Mouse (Mus musculus) heart, embryonic 15.5 days (tissue): ENCODE measurements around the gene Ushbp1. TPM values are rescaled to one million over a fixed set of nuclear protein-coding genes. Genes with fewer than 3 reads are reported as not detected.

Experiments
- ATAC-seq: fragments of 200-750 bp; cut with Nextera tagmentation; replicated peaks from 2 replicates; pipeline ENCODE4 v1.8.0; 2017; ENCODE audit warnings: low read depth, moderate TSS enrichment; ENCODE audit not compliant: insufficient number of reproducible peaks, insufficient read depth, low FRiP score
- H3K27ac ChIP-seq: fragments of 300-500 bp; sonication (generic); 2 replicates; pipeline ENCODE4 v1.5.1; 2015; ENCODE audit warnings: mild to moderate bottlenecking, inconsistent platforms
- H3K27me3 ChIP-seq: fragments of 300-500 bp; sonication (generic); 2 replicates; pipeline ENCODE4 v1.6.1; 2015; ENCODE audit warnings: inconsistent platforms
- H3K36me3 ChIP-seq: fragments of 300-500 bp; sonication (generic); 2 replicates; pipeline ENCODE4 v1.6.1; 2015; ENCODE audit warnings: mild to moderate bottlenecking, inconsistent platforms
- H3K4me1 ChIP-seq: fragments of 300-500 bp; sonication (generic); replicated peaks from 2 replicates; pipeline ENCODE4 v1.6.1; 2015; ENCODE audit warnings: inconsistent platforms
- H3K4me2 ChIP-seq: fragments of 300-500 bp; sonication (generic); 2 replicates; pipeline ENCODE4 v1.6.1; 2015; ENCODE audit warnings: inconsistent platforms, mild to moderate bottlenecking, moderate library complexity
- H3K4me3 ChIP-seq: fragments of 300-500 bp; sonication (generic); 2 replicates; pipeline ENCODE4 v1.5.1; 2015; ENCODE audit warnings: mild to moderate bottlenecking, inconsistent platforms
- H3K9ac ChIP-seq: fragments of 300-500 bp; sonication (generic); 2 replicates; pipeline ENCODE4 v1.6.1; 2015; ENCODE audit warnings: mild to moderate bottlenecking, inconsistent platforms
- H3K9me3 ChIP-seq: fragments of 300-500 bp; sonication (generic); replicated peaks from 2 replicates; pipeline ENCODE4 v1.6.1; 2016; ENCODE audit warnings: inconsistent platforms
- WGBS: fragments of 180-500 bp; shearing (Covaris S2); methylation state at CpG from one replicate; pipeline ENCODE4 v1.1.7; 2015; ENCODE audit warnings: mixed read lengths; 5-methylcytosine and 5-hydroxymethylcytosine counted together
- polyA plus RNA-seq: library from polyadenylated mRNA; unstranded; fragments of >200 nt; fragmentation: Nextera tagmentation; extraction: Ambion mirVana; gene quantifications from 2 replicates; pipeline ENCODE4 v1.2.1, GENCODE M21; 2015

The Ushbp1 gene
- polyA plus RNA-seq, 1 experiment from 2014 or later: 14.6 TPM

DNA sequence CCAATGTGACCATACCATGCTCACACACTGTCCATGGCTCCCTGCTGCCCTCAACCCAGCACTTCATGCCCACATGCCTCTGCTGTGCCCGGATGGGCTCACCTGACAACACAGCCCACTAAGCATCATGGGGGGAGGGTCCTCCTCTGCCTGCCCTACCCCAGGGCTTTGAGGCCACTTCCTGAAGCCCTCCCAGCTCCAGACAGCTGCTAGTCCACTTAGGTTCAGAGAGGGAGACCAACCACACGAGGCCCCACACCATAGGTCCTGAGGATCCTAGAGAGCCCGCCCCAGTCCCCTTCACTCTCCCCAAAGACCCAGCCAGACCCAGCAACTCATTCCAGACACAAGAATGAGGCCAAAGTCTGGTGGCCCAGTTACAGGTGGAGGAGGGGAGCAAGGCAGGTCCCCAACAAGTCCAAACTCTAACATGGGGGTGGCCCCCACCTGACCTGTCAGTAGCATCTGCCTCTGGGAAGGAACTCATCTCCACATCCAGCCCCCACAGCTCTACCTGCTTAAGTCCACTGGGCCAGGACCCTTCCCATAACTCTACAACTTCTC, 16.0 kb downstream of the Ushbp1 start:
- no peaks in the 10 kb centered on the region for H3K27me3 ChIP-seq
- peaks cover 61% of the 10 kb centered on the region for H3K4me1 ChIP-seq
- peak overlapping the region; percentile 86 for H3K9ac ChIP-seq
- H3K4me3 ChIP-seq: peak overlapping the region; percentile 81
- no peaks in the 10 kb centered on the region for H3K9me3 ChIP-seq
- H3K36me3 ChIP-seq: peaks cover 24% of the 10 kb centered on the region; the same call in 1 of the 2 replicates
- peak overlapping the region; percentile 93; the same call in 1 of the 2 replicates for H3K27ac ChIP-seq
- WGBS: 59% methylated on average over 3 of the region's 3 CpGs
- H3K4me2 ChIP-seq: peak overlapping the region; percentile 97
- ATAC-seq: no peak

DNA sequence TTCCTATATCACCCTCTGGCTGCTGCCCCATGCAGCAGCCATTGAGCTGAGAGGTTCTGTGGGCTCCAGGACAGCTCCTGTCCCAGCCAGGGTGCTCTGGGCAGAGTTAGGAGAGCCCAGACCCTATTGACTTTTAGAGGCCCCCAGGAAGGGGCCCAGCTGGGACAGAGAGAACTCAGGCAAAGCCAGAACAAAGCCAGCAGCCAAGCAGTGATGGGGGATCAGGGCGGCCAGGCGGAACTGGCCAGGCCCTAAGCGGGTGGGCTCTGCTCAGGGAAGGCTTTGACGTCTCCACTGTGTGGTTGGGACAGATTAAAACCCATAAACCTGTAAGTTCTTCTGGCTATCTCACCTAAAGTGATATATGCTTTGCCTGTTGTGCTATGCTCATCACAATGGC, 16.6 kb downstream of the Ushbp1 start:
- Histone ChIP-seq H3K4me1 (peaks cover 61% of the 10 kb centered on the region), H3K4me2 (peak overlapping the region; percentile 97), H3K9ac (0 out of 2 replicates have a peak overlapping the region, but pooled peaks have one; percentile 86), H3K27ac (no peak overlapping the region), H3K36me3 (peaks cover 30% of the 10 kb centered on the region), H3K9me3 (no peaks in the 10 kb centered on the region), H3K4me3 (peak overlapping the region; percentile 81), H3K27me3 (no peaks in the 10 kb centered on the region)
- ATAC-seq: no peak
- WGBS: 71% methylated on average over 4 of the region's 4 CpGs

DNA sequence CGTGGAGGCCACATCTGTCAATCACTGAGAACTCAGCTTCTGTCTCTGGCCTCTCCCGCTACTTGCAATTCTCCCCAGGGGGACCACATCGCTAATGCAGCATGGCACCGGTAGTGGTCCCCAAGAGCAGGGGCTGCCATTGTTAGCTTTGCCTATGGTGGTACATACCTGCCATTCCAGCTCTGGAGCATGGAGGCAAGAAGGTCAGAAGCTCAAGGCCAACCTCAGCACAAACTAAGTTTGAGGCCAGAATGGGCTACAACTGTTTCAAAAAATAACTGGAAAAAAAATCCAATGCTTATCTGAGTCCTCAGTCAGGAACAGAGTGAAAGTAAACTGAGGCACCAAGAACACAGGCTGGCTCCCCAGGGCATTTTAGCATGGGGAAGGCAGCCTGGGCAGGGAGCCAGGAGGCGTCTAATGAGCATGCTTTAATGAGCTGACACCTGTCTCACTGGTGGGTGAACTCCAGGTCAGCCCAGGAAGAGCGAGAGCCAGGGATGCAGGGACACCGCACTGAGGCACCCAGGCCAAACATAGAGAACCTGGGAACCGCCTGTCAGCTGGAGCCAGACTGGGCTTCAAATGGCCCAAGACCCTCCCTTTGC, 19.1 kb downstream of the Ushbp1 start:
- Histone ChIP-seq H3K4me3 (peak overlapping the region; percentile 25), H3K4me2 (peak overlapping the region; percentile 59), H3K9ac (no peak overlapping the region), H3K27ac (no peak overlapping the region), H3K9me3 (no peaks in the 10 kb centered on the region), H3K4me1 (peaks cover 52% of the 10 kb centered on the region), H3K27me3 (no peaks in the 10 kb centered on the region), H3K36me3 (peaks cover 36% of the 10 kb centered on the region)
- WGBS: 54% methylated on average over 8 of the region's 8 CpGs
- no peak for ATAC-seq

DNA sequence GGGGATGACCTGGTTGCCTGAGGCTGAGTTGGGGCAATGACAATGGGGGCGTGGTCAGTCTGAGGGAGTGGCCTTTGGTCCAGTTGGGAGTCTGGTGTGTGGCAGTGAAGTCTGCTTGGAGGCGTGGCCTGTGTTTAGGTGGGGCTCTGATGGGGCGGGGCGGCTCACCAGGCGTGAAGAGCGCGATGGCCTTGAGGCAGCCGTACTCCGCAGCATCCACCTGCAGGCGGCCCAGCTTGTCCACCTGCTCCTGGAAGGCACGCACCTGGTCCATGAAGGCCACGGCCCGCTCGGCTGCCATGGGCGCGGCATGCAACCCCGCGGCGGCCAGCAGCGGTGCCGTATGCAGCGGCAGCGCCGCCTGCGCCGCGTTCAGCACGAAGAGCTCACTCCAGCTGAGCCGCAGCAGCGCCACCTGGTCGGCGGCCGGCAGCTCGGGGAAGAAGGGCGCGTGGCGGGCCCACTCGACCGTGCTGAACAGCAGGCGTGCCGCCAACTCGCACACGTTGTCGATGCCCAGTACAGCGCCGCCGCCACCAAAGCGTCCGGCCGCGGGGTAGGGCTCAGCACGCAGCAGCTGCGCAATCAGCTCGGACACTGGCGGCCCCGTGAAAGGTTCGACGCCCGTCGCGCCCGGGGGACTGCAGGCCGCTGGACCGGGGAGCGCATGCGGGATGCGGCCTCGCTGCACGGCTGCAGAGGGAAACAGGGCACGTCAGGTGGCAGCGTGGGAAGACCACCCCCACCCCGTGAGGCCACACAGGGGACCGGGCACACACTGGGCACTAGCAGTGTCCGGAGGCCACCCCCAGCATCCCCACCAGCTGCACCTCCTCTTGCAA, 19.8 kb downstream of the Ushbp1 start:
- peak overlapping the region; percentile 56 for H3K27ac ChIP-seq
- peaks cover 53% of the 10 kb centered on the region for H3K4me1 ChIP-seq
- no peak overlapping the region for H3K9ac ChIP-seq
- peak overlapping the region; percentile 59 for H3K4me2 ChIP-seq
- H3K36me3 ChIP-seq: peaks cover 36% of the 10 kb centered on the region
- peak; percentile 2; the same call in 1 of the 2 replicates for ATAC-seq
- WGBS: 13% methylated on average over 70 of the region's 74 CpGs
- H3K27me3 ChIP-seq: no peaks in the 10 kb centered on the region
- H3K4me3 ChIP-seq: peak overlapping the region; percentile 25
- H3K9me3 ChIP-seq: no peaks in the 10 kb centered on the region

- peaks cover 54% of the 10 kb centered on the region for H3K4me1 ChIP-seq
These were observed 20.9 kb downstream of the Ushbp1 start for GRCm38 (mm10) chr8:71374616-71375206.

GRCm38 (mm10) chr8:71373000-71373399, 22.6 kb downstream of the Ushbp1 start:
- no peak overlapping the region for H3K4me2 ChIP-seq
- 82% methylated on average over 3 of the region's 3 CpGs for WGBS
- no peak for ATAC-seq
- no peak overlapping the region for H3K9ac ChIP-seq
- no peaks in the 10 kb centered on the region for H3K27me3 ChIP-seq
- H3K27ac ChIP-seq: no peak overlapping the region
- peaks cover 38% of the 10 kb centered on the region for H3K36me3 ChIP-seq
- no peaks in the 10 kb centered on the region for H3K9me3 ChIP-seq
- no peak overlapping the region for H3K4me3 ChIP-seq
- H3K4me1 ChIP-seq: peaks cover 50% of the 10 kb centered on the region

More at GRCm38 (mm10) chr8:71374616-71375206, 20.9 kb downstream of the Ushbp1 start:
- Histone ChIP-seq H3K4me2 (no peak overlapping the region), H3K27ac (no peak overlapping the region), H3K36me3 (peaks cover 36% of the 10 kb centered on the region), H3K9ac (no peak overlapping the region), H3K4me3 (no peak overlapping the region), H3K27me3 (no peaks in the 10 kb centered on the region), H3K9me3 (no peaks in the 10 kb centered on the region)
- ATAC-seq: no peak
- WGBS: 72% methylated on average over 17 of the region's 17 CpGs

- Histone ChIP-seq H3K9me3 (no peaks in the 10 kb centered on the region), H3K4me2 (no peak overlapping the region), H3K4me1 (peaks cover 55% of the 10 kb centered on the region), H3K27me3 (no peaks in the 10 kb centered on the region), H3K27ac (peak overlapping the region; percentile 26), H3K36me3 (peaks cover 32% of the 10 kb centered on the region), H3K4me3 (no peak overlapping the region), H3K9ac (no peak overlapping the region)
- WGBS: 84% methylated on average over 12 of the region's 12 CpGs
- no peak for ATAC-seq
These were observed 23.2 kb downstream of the Ushbp1 start for GRCm38 (mm10) chr8:71372427-71372826.

DNA sequence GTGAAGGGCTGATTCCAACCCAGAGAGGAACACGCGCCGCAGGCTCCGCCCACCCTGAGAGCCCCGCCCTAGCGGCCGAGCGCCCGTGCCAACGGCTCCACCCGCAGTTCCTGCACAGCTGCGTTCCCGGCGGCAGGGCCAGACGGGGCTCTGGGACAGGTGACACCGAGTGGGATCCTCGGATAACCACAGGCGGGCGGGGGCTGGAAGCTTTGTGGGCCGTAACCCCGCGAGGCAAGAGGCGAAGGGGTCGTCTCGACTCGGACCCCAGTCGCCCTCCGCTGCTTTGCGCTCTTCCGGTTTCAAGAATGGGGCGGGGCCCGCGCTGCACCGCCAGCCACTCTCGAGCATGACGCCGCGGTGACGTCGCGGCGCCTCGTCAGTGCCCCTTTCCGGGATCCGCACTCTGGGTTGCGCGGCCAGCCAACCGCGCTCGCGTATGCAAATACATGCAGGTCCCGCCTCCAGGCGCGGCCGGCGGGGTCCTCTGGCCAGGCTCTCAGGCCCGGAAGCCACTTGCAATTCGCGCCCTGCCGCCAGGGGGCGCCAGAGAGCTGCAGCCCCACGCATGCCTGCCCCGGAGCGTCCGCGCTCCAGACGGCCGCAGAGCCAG, 24.3 kb downstream of the Ushbp1 start, which contains the start of gene Ocel1:
TSS of gene Ocel1 (plus strand) at position 63 of the 613 bp plus-strand sequence.
- 2% methylated on average over 68 of the region's 68 CpGs for WGBS
- no peaks in the 10 kb centered on the region for H3K27me3 ChIP-seq
- peak; percentile 83 for ATAC-seq
- H3K9me3 ChIP-seq: no peaks in the 10 kb centered on the region
- H3K9ac ChIP-seq: peak within 1 kb of the TSS; percentile 67
- H3K4me1 ChIP-seq: peaks cover 47% of the 10 kb centered on the region
- peaks cover 27% of the 10 kb centered on the region for H3K36me3 ChIP-seq
- H3K4me2 ChIP-seq: peak within 1 kb of the TSS; percentile 66
- peak within 1 kb of the TSS; percentile 84 for H3K4me3 ChIP-seq
- H3K27ac ChIP-seq: peak within 1 kb of the TSS; percentile 90

DNA sequence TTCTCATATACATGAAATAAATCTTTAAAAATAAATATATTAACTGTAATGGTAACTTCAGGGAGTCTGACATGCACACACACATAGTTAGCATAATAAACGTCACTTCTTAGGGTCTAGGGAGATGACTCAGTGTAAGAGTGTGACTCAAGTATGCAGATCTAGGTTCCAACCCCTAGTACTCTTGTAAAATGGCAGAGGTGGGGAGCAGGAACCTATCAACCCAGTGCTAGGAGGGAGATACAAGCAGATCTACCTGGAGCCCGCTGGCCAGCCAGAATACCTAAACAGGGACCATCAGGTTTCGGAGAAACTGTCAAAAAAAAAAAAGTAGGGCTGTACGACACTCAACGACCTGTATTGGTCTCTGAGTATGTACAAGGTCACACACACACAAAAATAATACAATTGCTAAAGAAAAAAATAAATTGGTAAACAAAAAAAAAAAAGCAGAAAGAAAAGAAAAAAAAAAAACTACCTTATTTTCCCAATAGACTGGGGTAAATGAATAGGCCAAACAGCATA, 24.8 kb downstream of the Ushbp1 start:
- Histone ChIP-seq H3K9ac (peak overlapping the region; percentile 67), H3K4me1 (peaks cover 43% of the 10 kb centered on the region), H3K4me3 (peak overlapping the region; percentile 84), H3K27me3 (no peaks in the 10 kb centered on the region), H3K4me2 (peak overlapping the region; percentile 66), H3K9me3 (no peaks in the 10 kb centered on the region), H3K36me3 (peaks cover 27% of the 10 kb centered on the region), H3K27ac (peak overlapping the region; percentile 90)
- ATAC-seq: no peak
- WGBS: 17% methylated on average over 5 of the region's 5 CpGs

- Histone ChIP-seq H3K27ac (peak overlapping the region; percentile 90), H3K9ac (no peak overlapping the region), H3K27me3 (no peaks in the 10 kb centered on the region), H3K4me3 (no peak overlapping the region), H3K36me3 (peaks cover 14% of the 10 kb centered on the region), H3K9me3 (no peaks in the 10 kb centered on the region), H3K4me1 (peaks cover 33% of the 10 kb centered on the region), H3K4me2 (no peak overlapping the region)
- 92% methylated on average over 10 of the region's 10 CpGs for WGBS
- ATAC-seq: no peak
These were observed 26.4 kb downstream of the Ushbp1 start for GRCm38 (mm10) chr8:71369040-71369718.
